Mouse (Mus musculus) MEL (cell line): Measurements from ENCODE around the gene Gm12248. TPM values are rescaled to one million over a fixed set of nuclear protein-coding genes. Genes with fewer than 3 reads are reported as not detected.

Source experiments
- DNase-seq: peaks from one replicate; pipeline ENCODE4 v3.0.0; 2011; ENCODE audit warnings: low read depth, low spot score
- H3K27ac ChIP-seq: 2 replicates; pipeline ENCODE4 v1.5.1; 2012; ENCODE audit warnings: low read depth, mild to moderate bottlenecking, control low read depth, low read length, moderate library complexity; ENCODE audit not compliant: control insufficient read depth
- H3K27me3 ChIP-seq, 2 experiments: fragments of 150-350 bp in 1 of 2; sonication (generic) in 1 of 2; 2 replicates each; pipeline ENCODE4 v1.6.1; 2012; ENCODE audit warnings: low read length in 2 of 2, mild to moderate bottlenecking in 2 of 2, improper control_type of control experiment in 1 of 2, moderate library complexity in 1 of 2; ENCODE audit not compliant: insufficient read depth in 2 of 2, control insufficient read depth in 1 of 2
- H3K36me3 ChIP-seq, 2 experiments: 2 replicates each; pipeline ENCODE4 v1.6.1; 2012 to 2014; ENCODE audit warnings: low read length in 2 of 2, improper control_type of control experiment in 1 of 2, inconsistent platforms in 1 of 2, mild to moderate bottlenecking in 1 of 2; ENCODE audit not compliant: insufficient read depth in 2 of 2, control insufficient read depth in 1 of 2
- H3K4me1 ChIP-seq, 2 experiments: fragments of 150-350 bp in 1 of 2; sonication (generic) in 1 of 2; 2 replicates each; pipeline ENCODE4 v1.6.1; 2012; ENCODE audit warnings: low read length in 2 of 2, improper control_type of control experiment in 1 of 2, mild to moderate bottlenecking in 1 of 2; ENCODE audit not compliant: insufficient read depth in 2 of 2, control insufficient read depth in 1 of 2
- H3K4me3 ChIP-seq, 2 experiments: fragments of 150-350 bp in 1 of 2; sonication (generic) in 1 of 2; 2 replicates each; pipeline ENCODE4 v1.5.1; 2012; ENCODE audit warnings: low read depth in 2 of 2, low read length in 2 of 2, mild to moderate bottlenecking in 2 of 2, moderate library complexity in 2 of 2, control low read depth in 1 of 2, improper control_type of control experiment in 1 of 2; ENCODE audit not compliant: control insufficient read depth in 1 of 2, insufficient read depth in 1 of 2
- H3K79me2 ChIP-seq: 2 replicates; pipeline ENCODE4 v1.6.1; 2012; ENCODE audit warnings: mild to moderate bottlenecking, low read length, moderate library complexity; ENCODE audit not compliant: control insufficient read depth, poor library complexity, insufficient read depth
- H3K9ac ChIP-seq: 2 replicates; pipeline ENCODE4 v1.6.1; 2012; ENCODE audit warnings: low read depth, mild to moderate bottlenecking, control low read depth, low read length, moderate library complexity; ENCODE audit not compliant: control insufficient read depth, poor library complexity, severe bottlenecking
- H3K9me3 ChIP-seq: fragments of 150-350 bp; sonication (generic); replicated peaks from 2 replicates; pipeline ENCODE4 v1.6.1; 2012; ENCODE audit warnings: mild to moderate bottlenecking, low read length, improper control_type of control experiment, moderate library complexity; ENCODE audit not compliant: insufficient read depth
- BHLHE40 ChIP-seq: IDR thresholded peaks from 2 replicates; pipeline ENCODE4 v1.6.1; 2012; ENCODE audit warnings: low read depth, mild to moderate bottlenecking, inconsistent platforms, low read length, improper control_type of control experiment, borderline replicate concordance
- CHD1 ChIP-seq: IDR thresholded peaks from 2 replicates; pipeline ENCODE4 v1.6.1; 2012; ENCODE audit warnings: low read depth, mild to moderate bottlenecking, inconsistent platforms, low read length, improper control_type of control experiment
- CHD2 ChIP-seq: IDR thresholded peaks from 2 replicates; pipeline ENCODE4 v1.6.1; 2011; ENCODE audit warnings: low read length, improper control_type of control experiment
- CTCF ChIP-seq, 3 experiments: IDR thresholded peaks in 2 of 3; conservative IDR thresholded peaks in 1 of 3; 2 replicates each; pipeline ENCODE4 v1.5.1; 2011 to 2012; ENCODE audit warnings: low read length in 3 of 3, low read depth in 2 of 3, mild to moderate bottlenecking in 2 of 3, improper control_type of control experiment in 1 of 3, inconsistent platforms in 1 of 3, mixed read lengths in 1 of 3, moderate library complexity in 1 of 3; ENCODE audit not compliant: control insufficient read depth in 1 of 3, insufficient read depth in 1 of 3, poor library complexity in 1 of 3, severe bottlenecking in 1 of 3
- GABPA ChIP-seq: IDR thresholded peaks from 2 replicates; pipeline ENCODE4 v1.6.1; 2012; ENCODE audit warnings: low read depth, mild to moderate bottlenecking, inconsistent platforms, low read length, improper control_type of control experiment, moderate library complexity
- MAX ChIP-seq: IDR thresholded peaks from 2 replicates; pipeline ENCODE4 v1.6.1; 2011; ENCODE audit warnings: low read length, improper control_type of control experiment
- MAZ ChIP-seq: IDR thresholded peaks from 2 replicates; pipeline ENCODE4 v1.6.1; 2012; ENCODE audit warnings: low read depth, mild to moderate bottlenecking, inconsistent platforms, low read length, improper control_type of control experiment
- MEF2A ChIP-seq: IDR thresholded peaks from 2 replicates; pipeline ENCODE4 v1.6.1; 2014; ENCODE audit warnings: low read depth, mild to moderate bottlenecking, inconsistent platforms, low read length, improper control_type of control experiment; ENCODE audit not compliant: poor library complexity, insufficient replicate concordance, severe bottlenecking; ENCODE audit errors: extremely low read depth
- MYB ChIP-seq: IDR thresholded peaks from 2 replicates; pipeline ENCODE4 v1.6.1; 2011; ENCODE audit warnings: mild to moderate bottlenecking, low read depth, low read length, improper control_type of control experiment
- NRF1 ChIP-seq: IDR thresholded peaks from 2 replicates; pipeline ENCODE4 v1.6.1; 2014; ENCODE audit warnings: low read depth, mild to moderate bottlenecking, inconsistent platforms, low read length, improper control_type of control experiment, moderate library complexity; ENCODE audit not compliant: poor library complexity, insufficient read depth, severe bottlenecking
- POLR2AphosphoS2 ChIP-seq: IDR thresholded peaks from 2 replicates; pipeline ENCODE4 v1.6.1; 2011; ENCODE audit warnings: low read length, improper control_type of control experiment
- SMC3 ChIP-seq: IDR thresholded peaks from 2 replicates; pipeline ENCODE4 v1.6.1; 2011; ENCODE audit warnings: low read depth, low read length, improper control_type of control experiment
- TAL1 ChIP-seq: IDR thresholded peaks from 2 replicates; pipeline ENCODE4 v1.6.1; 2012; ENCODE audit warnings: mild to moderate bottlenecking, inconsistent platforms, low read length, moderate library complexity, mixed read lengths
- TBP ChIP-seq: IDR thresholded peaks from 2 replicates; pipeline ENCODE4 v1.8.0; 2011; ENCODE audit warnings: low read depth, low read length, improper control_type of control experiment
- TCF12 ChIP-seq: IDR thresholded peaks from 2 replicates; pipeline ENCODE4 v1.6.1; 2014; ENCODE audit warnings: low read depth, mild to moderate bottlenecking, inconsistent platforms, low read length, improper control_type of control experiment, moderate library complexity
- UBTF ChIP-seq: IDR thresholded peaks from 2 replicates; pipeline ENCODE4 v1.6.1; 2012; ENCODE audit warnings: low read depth, mild to moderate bottlenecking, inconsistent platforms, low read length, improper control_type of control experiment, moderate library complexity, borderline replicate concordance; ENCODE audit not compliant: insufficient read depth
- USF2 ChIP-seq, 2 experiments: IDR thresholded peaks; 2 replicates each; pipeline ENCODE4 v1.6.1; 2011 to 2012; ENCODE audit warnings: improper control_type of control experiment in 2 of 2, low read length in 2 of 2, borderline replicate concordance in 1 of 2, inconsistent platforms in 1 of 2, low read depth in 1 of 2, mild to moderate bottlenecking in 1 of 2; ENCODE audit not compliant: insufficient read depth in 1 of 2
- ZMIZ1 ChIP-seq: IDR thresholded peaks from 2 replicates; pipeline ENCODE4 v1.6.1; 2012; ENCODE audit warnings: low read depth, mild to moderate bottlenecking, inconsistent platforms, low read length, improper control_type of control experiment, moderate library complexity
- polyA plus RNA-seq, 2 experiments: library from polyadenylated mRNA; stranded (reverse) in 1 of 2; unstranded in 1 of 2; fragments of >175 nt in 1 of 2; fragments of >200 nt in 1 of 2; gene quantifications; 2 replicates each; pipeline versions ENCODE4 v1.2.1 to v1.2.4; 2012; ENCODE audit warnings: low replicate concordance in 2 of 2, low read depth in 1 of 2; ENCODE audit not compliant: insufficient read length in 2 of 2, insufficient read depth in 1 of 2, missing spikeins in 1 of 2
- total RNA-seq: library from RNA; depleted of rRNA; stranded (reverse); fragments of 300-350 nt; gene quantifications from 2 replicates; pipeline ENCODE4 v1.2.3, GENCODE M21; 2012

Gm12248 gene
- total and polyA plus RNA-seq, 3 experiments: 0.12 to 0.65 TPM; not detected in 1

- no peak overlapping the region for H3K27ac ChIP-seq
- TF ChIP-seq POLR2AphosphoS2 (0 out of 2 replicates have a peak, but pooled peaks have one; percentile 34), UBTF (no peak)
- peaks cover 92% of the 10 kb centered on the region for H3K79me2 ChIP-seq
- H3K4me1 ChIP-seq: peaks cover 18 to 19% of the 10 kb centered on the region in 2 experiments
- no peaks in the 10 kb centered on the region for H3K27me3 ChIP-seq
- peaks cover 21 to 26% of the 10 kb centered on the region in 2 experiments for H3K36me3 ChIP-seq
- H3K4me3 ChIP-seq: no peak overlapping the region
- no peak for DNase-seq
- no peaks in the 10 kb centered on the region for H3K9me3 ChIP-seq
- no peak overlapping the region for H3K9ac ChIP-seq
Observed at GRCm38 (mm10) chr11:58026337-58026736, 66.6 kb downstream of the Gm12248 start.

DNA sequence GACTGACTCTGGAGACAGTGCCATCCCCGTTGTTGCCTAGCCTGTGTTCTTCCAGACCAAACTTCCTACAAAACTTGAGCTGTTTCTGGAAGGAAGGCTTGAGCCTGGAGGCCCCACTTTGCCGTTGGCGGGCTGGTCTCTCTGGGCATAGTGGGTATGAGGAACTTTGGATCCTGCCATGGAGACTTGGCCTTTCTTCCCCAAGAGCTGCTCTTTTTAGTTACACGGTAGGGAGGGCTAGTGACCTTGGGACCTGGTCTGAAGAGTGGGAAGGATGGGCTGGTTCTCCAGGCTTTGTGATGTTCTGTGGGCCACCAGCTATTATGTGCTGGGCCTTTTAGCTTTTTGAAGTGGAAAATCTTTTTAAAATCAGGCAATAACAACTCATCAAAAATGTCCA lies 67.1 kb downstream of the Gm12248 start:
- no peak for DNase-seq
- Histone ChIP-seq H3K36me3 (peaks cover 22 to 31% of the 10 kb centered on the region in 2 experiments), H3K27ac (no peak overlapping the region), H3K27me3 (no peaks in the 10 kb centered on the region), H3K4me1 (peaks cover 20 to 23% of the 10 kb centered on the region in 2 experiments), H3K79me2 (peaks cover 92% of the 10 kb centered on the region), H3K9me3 (no peaks in the 10 kb centered on the region), H3K9ac (no peak overlapping the region)
- TF ChIP-seq SMC3 (no peak), TCF12 (no peak), MYB (no peak), TAL1 (no peak), MAZ (no peak), TBP (no peak), CTCF (IDR thresholded peaks at IDR 0.05 in 2 of 3, conservative IDR thresholded peaks at IDR 0.05 in 1 of 3; ENCODE audit: control insufficient read depth in 1 of 3, insufficient read depth in 1 of 3, low read depth in 2 of 3, low read length in 3 of 3, poor library complexity in 1 of 3, severe bottlenecking in 1 of 3) (no peak), CHD1 (no peak), CHD2 (no peak), USF2 (IDR thresholded peaks at IDR 0.05; ENCODE audit: borderline replicate concordance in 1 of 2, insufficient read depth in 1 of 2, low read depth in 1 of 2, low read length in 2 of 2) (no peak), GABPA (no peak), MAX (no peak), BHLHE40 (no peak), NRF1 (no peak), ZMIZ1 (no peak), MEF2A (no peak), UBTF (no peak)
- TF ChIP-seq, all 39 proteins: peak for 0
- H3K4me3 ChIP-seq: no peak overlapping the region
